10 mouse cellular contexts compared by ENCODE assay signal in the genomic region with DNA sequence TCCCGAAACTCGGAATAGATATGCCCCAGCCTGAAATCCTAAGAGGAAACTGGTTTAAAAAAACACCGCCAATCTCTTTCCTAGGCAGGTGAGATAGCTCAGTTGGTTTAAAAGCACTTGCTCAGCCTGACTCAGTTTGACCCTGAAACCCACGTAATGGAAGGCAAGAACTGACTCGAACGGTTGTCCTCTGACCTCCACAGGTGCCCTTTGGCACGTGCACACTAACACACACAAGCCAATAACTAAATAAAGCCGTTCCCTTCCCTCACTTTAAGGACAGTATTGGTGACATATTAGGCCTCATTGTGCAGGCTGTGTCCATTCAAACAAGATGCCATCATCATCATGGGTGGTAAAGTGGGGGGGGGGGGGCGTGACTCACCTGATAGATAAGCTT.
DNase-seq lines count a peak whose midpoint lies in the region; ATAC-seq and TF ChIP-seq lines count a peak whose summit lies in the region.
"Had no signal": no experiment of that assay in that cellular context is flagged by ENCODE, and none has a peak within 500 bp of the region (broad histone marks: within the 10 kb centered on the region; RNA-seq: fewer than 3 reads in every experiment).

No protein-coding gene starts in this region.

- H3K9ac ChIP-seq in heart, embryonic 12.5 days, result peak overlapping the region; percentile 52; the same call in 1 of the 2 replicates
- peak overlapping the region; percentile 54 for H3K9ac ChIP-seq in ES-Bruce4 (ENCODE audit: low read depth, poor library complexity, severe bottlenecking)
- 0 out of 2 replicates have a peak overlapping the region, but pooled peaks have one; percentile 49 for H3K9ac ChIP-seq in hindbrain, embryonic 13.5 days
- peak overlapping the region; percentile 40 for H3K9ac ChIP-seq in liver, embryonic 16.5 days (ENCODE audit: low read depth, low read length)

- TF ChIP-seq CTCF in ES-Bruce4 (IDR thresholded peaks at IDR 0.05; ENCODE audit: low read depth, low read length), result no peak
- TF ChIP-seq CTCF in layer of hippocampus, adult 2 months (conservative IDR thresholded peaks at IDR 0.05), result no peak

- H3K4me3 ChIP-seq in heart, embryonic 12.5 days, result peak overlapping the region; percentile 31
- H3K4me3 ChIP-seq in ES-Bruce4 (ENCODE audit: low read depth, low read length), result peak overlapping the region; percentile 58
- no peak overlapping the region for H3K4me3 ChIP-seq in hindbrain, embryonic 13.5 days
- peak overlapping the region; percentile 51 for H3K4me3 ChIP-seq in liver, embryonic 16.5 days (ENCODE audit: low read depth, low read length)
- H3K4me3 ChIP-seq in layer of hippocampus, adult 2 months, result no peak overlapping the region

- no peaks in the 10 kb centered on the region for H3K9me3 ChIP-seq in heart, embryonic 12.5 days (replicated peaks)
- no peaks in the 10 kb centered on the region for H3K9me3 ChIP-seq in ES-Bruce4 (replicated peaks; ENCODE audit: control insufficient read depth, insufficient read depth, low read length, poor library complexity, severe bottlenecking)
- H3K9me3 ChIP-seq in hindbrain, embryonic 13.5 days, result no peaks in the 10 kb centered on the region
- no peaks in the 10 kb centered on the region for H3K9me3 ChIP-seq in liver, embryonic 16.5 days (replicated peaks; ENCODE audit: control insufficient read depth, low read length)

- peak overlapping the region; percentile 75 for H3K4me2 ChIP-seq in heart, embryonic 12.5 days
- peak overlapping the region; percentile 45 for H3K4me2 ChIP-seq in hindbrain, embryonic 13.5 days
- H3K4me2 ChIP-seq in liver, embryonic 16.5 days (ENCODE audit: low read depth, low read length), result peak overlapping the region; percentile 36

- no peak overlapping the region for H3K27ac ChIP-seq in heart, embryonic 12.5 days (ENCODE audit: poor library complexity, severe bottlenecking)
- peak overlapping the region; percentile 89; the same call in 1 of the 2 replicates for H3K27ac ChIP-seq in ES-Bruce4 (ENCODE audit: insufficient read depth, low read length)
- H3K27ac ChIP-seq in hindbrain, embryonic 13.5 days, result no peak overlapping the region
- peak overlapping the region; percentile 86 for H3K27ac ChIP-seq in liver, embryonic 16.5 days (ENCODE audit: low read length)
- no peak overlapping the region for H3K27ac ChIP-seq in layer of hippocampus, adult 2 months

- TF ChIP-seq EP300 in ES-Bruce4 (IDR thresholded peaks at IDR 0.05; ENCODE audit: insufficient read depth, low read depth, low read length), result no peak

- 22% methylated on average over 9 of the region's 9 CpGs for WGBS in heart, embryonic 12.5 days
- 7% methylated on average over 9 of the region's 9 CpGs for WGBS in hindbrain, embryonic 13.5 days
- 24% methylated on average over 9 of the region's 9 CpGs for WGBS in liver, embryonic 16.5 days (ENCODE audit: insufficient replicate concordance)

- peaks cover 42% of the 10 kb centered on the region for H3K4me1 ChIP-seq in heart, embryonic 12.5 days (replicated peaks)
- peaks cover 3% of the 10 kb centered on the region for H3K4me1 ChIP-seq in ES-Bruce4 (ENCODE audit: control insufficient read depth, insufficient read depth, low read length)
- H3K4me1 ChIP-seq in hindbrain, embryonic 13.5 days (replicated peaks), result peaks cover 46% of the 10 kb centered on the region
- H3K4me1 ChIP-seq in liver, embryonic 16.5 days (ENCODE audit: control insufficient read depth, low read depth, low read length), result peaks cover 12% of the 10 kb centered on the region

- no peak for TF ChIP-seq POLR2A in ES-Bruce4 (IDR thresholded peaks at IDR 0.05; ENCODE audit: insufficient read depth, low read length)

- H3K36me3 ChIP-seq in heart, embryonic 12.5 days, result peaks cover 19% of the 10 kb centered on the region
- no peaks in the 10 kb centered on the region for H3K36me3 ChIP-seq in ES-Bruce4 (ENCODE audit: control insufficient read depth, insufficient read depth, low read length, poor library complexity, severe bottlenecking)
- peaks cover 10% of the 10 kb centered on the region for H3K36me3 ChIP-seq in hindbrain, embryonic 13.5 days
- H3K36me3 ChIP-seq in liver, embryonic 16.5 days (ENCODE audit: control insufficient read depth, insufficient read depth), result no peaks in the 10 kb centered on the region

- no peaks in the 10 kb centered on the region for H3K27me3 ChIP-seq in heart, embryonic 12.5 days (replicated peaks)
- H3K27me3 ChIP-seq in ES-Bruce4 (ENCODE audit: control insufficient read depth, insufficient read depth, low read length, poor library complexity, severe bottlenecking), result no peaks in the 10 kb centered on the region
- 0 out of 2 replicates have a peak, but pooled peaks cover 3% of the 10 kb centered on the region for H3K27me3 ChIP-seq in hindbrain, embryonic 13.5 days
- peaks cover 32% of the 10 kb centered on the region for H3K27me3 ChIP-seq in liver, embryonic 16.5 days (ENCODE audit: control insufficient read depth, insufficient read depth, low read depth, low read length)

- ATAC-seq in heart, embryonic 12.5 days (ENCODE audit: insufficient number of reproducible peaks, low FRiP score), result no peak
- no peak for ATAC-seq in hindbrain, embryonic 13.5 days (ENCODE audit: low FRiP score)
- no peak for ATAC-seq in liver, embryonic 16.5 days (ENCODE audit: low read depth)

- DNase-seq in heart, adult 9 months (ENCODE audit: low spot score in 2 of 2), result no peak
- DNase-seq in layer of hippocampus, adult 2 months (ENCODE audit: low spot score in 2 of 2), result no peak
- DNase-seq in right cerebral cortex, adult 18-20 months, result no peak
- no peak for DNase-seq in spleen, adult 18-20 months
- DNase-seq: cerebellum, adult 11-12 months; gastrocnemius, postnatal 14 days had no signal

Comparison
In these comparisons a context has a peak if more than half of its experiments do, and no peak if none do; other contexts are left out.
1. H3K27ac ChIP-seq: peak in ES-Bruce4 (single experiment) and liver, embryonic 16.5 days (single experiment); none in heart, embryonic 12.5 days (single experiment), hindbrain, embryonic 13.5 days (single experiment) and layer of hippocampus, adult 2 months (single experiment).
2. H3K4me3 ChIP-seq: peak in heart, embryonic 12.5 days (single experiment), ES-Bruce4 (single experiment) and liver, embryonic 16.5 days (single experiment); none in hindbrain, embryonic 13.5 days (single experiment) and layer of hippocampus, adult 2 months (single experiment).
3. Peak in every context shown above with its lines, with median percentiles within 50 percentile points of each other: H3K4me2 ChIP-seq and H3K9ac ChIP-seq.